Mouse (Mus musculus): Measurements from ENCODE around the gene Cntrl. TPM values are rescaled to one million over a fixed set of nuclear protein-coding genes. Genes with fewer than 3 reads are reported as not detected.

Gene Cntrl
- polyA plus RNA-seq, 1 experiment = 2.6 TPM

GRCm38 (mm10) chr2:35066525-35067082 is 42.7 kb upstream of the Cntrl start:
- TF ChIP-seq POLR2AphosphoS2 (IDR thresholded peaks at IDR 0.05; ENCODE audit: insufficient read length, low read depth) = no peak
- no peak for TF ChIP-seq USF1 (IDR thresholded peaks at IDR 0.05; ENCODE audit: low read depth)
- TF ChIP-seq MAX (IDR thresholded peaks at IDR 0.05; ENCODE audit: low read depth) = no peak
- Histone ChIP-seq H3K4me2 (ENCODE audit: low read depth) (no peak overlapping the region), H3K4me3 (no peak overlapping the region), H3ac (ENCODE audit: control insufficient read depth, insufficient read length) (no peak overlapping the region), H3K36me3 (ENCODE audit: control insufficient read depth, insufficient read depth) (no peaks in the 10 kb centered on the region), H3K27me3 (ENCODE audit: control insufficient read depth, insufficient read depth, insufficient read length) (no peaks in the 10 kb centered on the region), H3K79me2 (ENCODE audit: control insufficient read depth, insufficient read depth) (no peaks in the 10 kb centered on the region)

GRCm38 (mm10) chr2:35067117-35067516 is 42.2 kb upstream of the Cntrl start:
- no peak overlapping the region for H3K4me3 ChIP-seq
- H3ac ChIP-seq (ENCODE audit: control insufficient read depth, insufficient read length) = no peak overlapping the region
- H3K27me3 ChIP-seq (ENCODE audit: control insufficient read depth, insufficient read depth, insufficient read length) = no peaks in the 10 kb centered on the region
- no peaks in the 10 kb centered on the region for H3K36me3 ChIP-seq (ENCODE audit: control insufficient read depth, insufficient read depth)
- TF ChIP-seq POLR2AphosphoS2 (IDR thresholded peaks at IDR 0.05; ENCODE audit: insufficient read length, low read depth) (no peak), REST (IDR thresholded peaks at IDR 0.05; ENCODE audit: insufficient read depth, insufficient read length) (no peak), TCF12 (IDR thresholded peaks at IDR 0.05; ENCODE audit: insufficient read depth, poor library complexity, severe bottlenecking) (no peak)
- H3K79me2 ChIP-seq (ENCODE audit: control insufficient read depth, insufficient read depth) = no peaks in the 10 kb centered on the region
- no peak overlapping the region for H3K4me2 ChIP-seq (ENCODE audit: low read depth)

- Histone ChIP-seq H3ac (ENCODE audit: control insufficient read depth, insufficient read length) (no peak overlapping the region), H3K27me3 (ENCODE audit: control insufficient read depth, insufficient read depth, insufficient read length) (no peaks in the 10 kb centered on the region), H3K79me2 (ENCODE audit: control insufficient read depth, insufficient read depth) (no peaks in the 10 kb centered on the region), H3K4me2 (ENCODE audit: low read depth) (no peak overlapping the region), H3K36me3 (ENCODE audit: control insufficient read depth, insufficient read depth) (no peaks in the 10 kb centered on the region), H3K4me3 (no peak overlapping the region)
- TF ChIP-seq TCF12 (IDR thresholded peaks at IDR 0.05; ENCODE audit: insufficient read depth, poor library complexity, severe bottlenecking) (no peak), MYOG (IDR thresholded peaks at IDR 0.05; ENCODE audit: control insufficient read depth in 1 of 3, insufficient read depth in 1 of 3, insufficient read length in 2 of 3, low read depth in 2 of 3) (no peak), POLR2AphosphoS2 (IDR thresholded peaks at IDR 0.05; ENCODE audit: insufficient read length, low read depth) (no peak), TCF3 (IDR thresholded peaks at IDR 0.05; ENCODE audit: insufficient read length, low read depth) (no peak), MAX (IDR thresholded peaks at IDR 0.05; ENCODE audit: low read depth) (no peak), SRF (IDR thresholded peaks at IDR 0.05; ENCODE audit: control insufficient read depth, insufficient read length, low read depth) (no peak), E2F4 (IDR thresholded peaks at IDR 0.05; ENCODE audit: insufficient read depth) (no peak), MYOD1 (IDR thresholded peaks at IDR 0.05; ENCODE audit: control insufficient read depth in 1 of 3, insufficient read length in 2 of 3, low read depth in 2 of 3) (no peak), POLR2A (IDR thresholded peaks at IDR 0.05; ENCODE audit: insufficient read length, low read depth) (no peak), REST (IDR thresholded peaks at IDR 0.05; ENCODE audit: insufficient read depth, insufficient read length) (no peak), USF1 (IDR thresholded peaks at IDR 0.05; ENCODE audit: low read depth) (no peak)
Measured at GRCm38 (mm10) chr2:35069124-35069523, 40.2 kb upstream of the Cntrl start.

GRCm38 (mm10) chr2:35070275-35070674 is 39.0 kb upstream of the Cntrl start:
- Histone ChIP-seq H3K27me3 (ENCODE audit: control insufficient read depth, insufficient read depth, insufficient read length) (no peaks in the 10 kb centered on the region), H3K4me3 (no peak overlapping the region), H3K36me3 (ENCODE audit: control insufficient read depth, insufficient read depth) (no peaks in the 10 kb centered on the region), H3K79me2 (ENCODE audit: control insufficient read depth, insufficient read depth) (no peaks in the 10 kb centered on the region), H3K4me2 (ENCODE audit: low read depth) (no peak overlapping the region), H3ac (ENCODE audit: control insufficient read depth, insufficient read length) (no peak overlapping the region)
- TF ChIP-seq SRF (IDR thresholded peaks at IDR 0.05; ENCODE audit: control insufficient read depth, insufficient read length, low read depth) = no peak
- no peak for TF ChIP-seq MYOG (IDR thresholded peaks at IDR 0.05; ENCODE audit: control insufficient read depth in 1 of 3, insufficient read depth in 1 of 3, insufficient read length in 2 of 3, low read depth in 2 of 3)
- TF ChIP-seq POLR2A (IDR thresholded peaks at IDR 0.05; ENCODE audit: insufficient read length, low read depth) = no peak
- TF ChIP-seq REST (IDR thresholded peaks at IDR 0.05; ENCODE audit: insufficient read depth, insufficient read length) = no peak
- no peak for TF ChIP-seq USF1 (IDR thresholded peaks at IDR 0.05; ENCODE audit: low read depth)
- no peak for TF ChIP-seq POLR2AphosphoS2 (IDR thresholded peaks at IDR 0.05; ENCODE audit: insufficient read length, low read depth)
- no peak for TF ChIP-seq CEBPB (IDR thresholded peaks at IDR 0.05; ENCODE audit: insufficient read depth, poor library complexity, severe bottlenecking)
- TF ChIP-seq TCF12 (IDR thresholded peaks at IDR 0.05; ENCODE audit: insufficient read depth, poor library complexity, severe bottlenecking) = no peak
- TF ChIP-seq MAX (IDR thresholded peaks at IDR 0.05; ENCODE audit: low read depth) = no peak
- TF ChIP-seq TCF3 (IDR thresholded peaks at IDR 0.05; ENCODE audit: insufficient read length, low read depth) = no peak

- Histone ChIP-seq H3K4me3 (no peak overlapping the region), H3K36me3 (ENCODE audit: control insufficient read depth, insufficient read depth) (no peaks in the 10 kb centered on the region), H3K27me3 (ENCODE audit: control insufficient read depth, insufficient read depth, insufficient read length) (no peaks in the 10 kb centered on the region), H3K79me2 (ENCODE audit: control insufficient read depth, insufficient read depth) (no peaks in the 10 kb centered on the region), H3K4me2 (ENCODE audit: low read depth) (no peak overlapping the region), H3ac (ENCODE audit: control insufficient read depth, insufficient read length) (no peak overlapping the region)
- no peak for TF ChIP-seq POLR2A (IDR thresholded peaks at IDR 0.05; ENCODE audit: insufficient read length, low read depth)
Measured at GRCm38 (mm10) chr2:35072547-35072946, 36.7 kb upstream of the Cntrl start.

GRCm38 (mm10) chr2:35074328-35074727 is 35.0 kb upstream of the Cntrl start:
- Histone ChIP-seq H3K4me3 (no peak overlapping the region), H3K4me2 (ENCODE audit: low read depth) (no peak overlapping the region), H3K27me3 (ENCODE audit: control insufficient read depth, insufficient read depth, insufficient read length) (no peaks in the 10 kb centered on the region), H3K36me3 (ENCODE audit: control insufficient read depth, insufficient read depth) (no peaks in the 10 kb centered on the region), H3K79me2 (ENCODE audit: control insufficient read depth, insufficient read depth) (no peaks in the 10 kb centered on the region), H3ac (ENCODE audit: control insufficient read depth, insufficient read length) (no peak overlapping the region)
- TF ChIP-seq MYOD1 (IDR thresholded peaks at IDR 0.05; ENCODE audit: control insufficient read depth in 1 of 3, insufficient read length in 2 of 3, low read depth in 2 of 3) (no peak), TCF3 (IDR thresholded peaks at IDR 0.05; ENCODE audit: insufficient read length, low read depth) (no peak), E2F4 (IDR thresholded peaks at IDR 0.05; ENCODE audit: insufficient read depth) (no peak), CEBPB (IDR thresholded peaks at IDR 0.05; ENCODE audit: insufficient read depth, poor library complexity, severe bottlenecking) (no peak), POLR2A (IDR thresholded peaks at IDR 0.05; ENCODE audit: insufficient read length, low read depth) (no peak), REST (IDR thresholded peaks at IDR 0.05; ENCODE audit: insufficient read depth, insufficient read length) (no peak), TCF12 (IDR thresholded peaks at IDR 0.05; ENCODE audit: insufficient read depth, poor library complexity, severe bottlenecking) (no peak), MYOG (IDR thresholded peaks at IDR 0.05; ENCODE audit: control insufficient read depth in 1 of 3, insufficient read depth in 1 of 3, insufficient read length in 2 of 3, low read depth in 2 of 3) (no peak), MAX (IDR thresholded peaks at IDR 0.05; ENCODE audit: low read depth) (no peak), USF1 (IDR thresholded peaks at IDR 0.05; ENCODE audit: low read depth) (no peak), POLR2AphosphoS2 (IDR thresholded peaks at IDR 0.05; ENCODE audit: insufficient read length, low read depth) (no peak), SRF (IDR thresholded peaks at IDR 0.05; ENCODE audit: control insufficient read depth, insufficient read length, low read depth) (no peak)
